Mouse (Mus musculus) effector memory CD4-positive, alpha-beta T cell, adult 5 months (primary cell): ENCODE data around the gene Gm29666. TPM values are rescaled to one million over a fixed set of nuclear protein-coding genes. Genes with fewer than 3 reads are reported as not detected.

ENCODE experiments used
- polyA plus RNA-seq: library from polyadenylated mRNA; unstranded; fragments of 100-300 nt; shearing (Covaris generic); gene quantifications from one replicate; pipeline ENCODE4 v1.2.1, GENCODE M21; 2017

Gene Gm29666
- 0.11 TPM for polyA plus RNA-seq

DNA sequence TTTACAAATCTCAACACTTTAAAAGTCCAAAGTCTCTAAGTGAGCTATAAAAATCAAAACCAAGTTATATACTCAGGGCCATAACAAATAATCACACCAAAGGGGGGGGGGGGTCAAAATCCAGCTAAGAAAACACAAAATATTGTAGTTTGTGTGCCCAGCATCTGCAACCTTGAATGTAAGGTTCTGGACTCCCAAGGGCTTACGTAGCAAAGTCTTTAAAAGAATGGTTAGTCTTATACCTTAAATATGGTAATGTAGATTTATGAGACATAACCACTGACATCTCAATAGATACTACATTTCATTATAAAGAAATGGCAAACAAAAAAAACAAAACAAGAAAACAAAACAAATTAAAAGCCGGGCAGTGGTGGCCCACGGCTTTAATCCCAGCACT is at the start of gene Gm29666:
TSS of gene Gm29666 (minus strand) at position 101 of the 400 bp plus-strand sequence.

DNA sequence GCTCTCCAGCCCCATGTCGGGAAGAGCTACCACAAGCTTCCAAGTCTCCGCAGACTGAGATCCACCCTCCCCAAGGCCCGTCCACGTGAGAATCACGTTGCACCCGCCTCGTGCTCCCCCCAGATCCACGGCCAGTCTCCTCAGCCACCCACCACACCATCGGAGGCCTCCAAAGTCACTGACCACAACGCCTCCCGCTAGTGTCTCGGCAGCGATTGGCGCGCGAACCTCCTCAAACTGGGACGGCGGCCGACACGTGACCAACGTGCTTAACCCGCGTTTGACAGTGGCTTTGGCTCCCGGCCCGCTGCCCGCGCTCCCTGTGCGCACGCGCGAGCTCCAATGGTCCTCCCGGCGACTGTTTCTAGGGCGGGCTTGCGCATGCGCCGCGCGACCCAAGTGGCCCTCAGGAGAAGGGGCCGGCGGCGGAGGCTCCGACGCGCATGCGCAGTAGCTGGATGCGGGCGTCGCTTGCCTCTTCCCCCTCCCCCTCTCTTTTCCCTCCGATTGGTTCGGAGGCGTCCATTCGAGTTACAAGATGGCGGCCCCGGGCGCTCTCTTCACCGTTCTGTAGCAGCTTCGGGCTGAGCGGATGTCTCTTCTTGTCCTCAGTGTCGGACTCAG is 3.2 kb upstream of the Gm29666 start, which contains the start of gene Nup50:
TSS of gene Nup50 (plus strand) at position 528 of the 624 bp plus-strand sequence.

Other genes with a start within 250 kb of the Gm29666 start
- gene Arhgap8, start 200.0 kb downstream of the Gm29666 start, polyA plus RNA-seq: not detected
- gene Phf21b, start 64.0 kb downstream of the Gm29666 start, polyA plus RNA-seq: 2.6 TPM
- gene Nup50, start 3.4 kb upstream of the Gm29666 start, polyA plus RNA-seq: 83.0 TPM
- gene 5031439G07Rik, start 68.5 kb upstream of the Gm29666 start, polyA plus RNA-seq: 22.1 TPM
- gene Upk3a, start 97.1 kb upstream of the Gm29666 start, polyA plus RNA-seq: not detected
- 42.6 TPM for gene Fam118a, start 108.9 kb upstream of the Gm29666 start, polyA plus RNA-seq
- 0.12 TPM for gene Smc1b, start 211.9 kb upstream of the Gm29666 start, polyA plus RNA-seq
- not detected for gene Ribc2, start 212.0 kb upstream of the Gm29666 start, polyA plus RNA-seq